Mouse (Mus musculus) erythroblast, embryonic 14.5 days (primary cell): ENCODE measurements around the gene Ckm.

Source experiments
- GATA1 ChIP-seq: IDR thresholded peaks from 2 replicates; pipeline ENCODE4 v1.6.1; 2012; ENCODE audit warnings: low read length, inconsistent platforms, mixed read lengths
- TAL1 ChIP-seq: IDR thresholded peaks from 3 replicates; pipeline ENCODE4 v1.6.1; 2012; ENCODE audit warnings: low read length, inconsistent platforms, mixed read lengths

DNA sequence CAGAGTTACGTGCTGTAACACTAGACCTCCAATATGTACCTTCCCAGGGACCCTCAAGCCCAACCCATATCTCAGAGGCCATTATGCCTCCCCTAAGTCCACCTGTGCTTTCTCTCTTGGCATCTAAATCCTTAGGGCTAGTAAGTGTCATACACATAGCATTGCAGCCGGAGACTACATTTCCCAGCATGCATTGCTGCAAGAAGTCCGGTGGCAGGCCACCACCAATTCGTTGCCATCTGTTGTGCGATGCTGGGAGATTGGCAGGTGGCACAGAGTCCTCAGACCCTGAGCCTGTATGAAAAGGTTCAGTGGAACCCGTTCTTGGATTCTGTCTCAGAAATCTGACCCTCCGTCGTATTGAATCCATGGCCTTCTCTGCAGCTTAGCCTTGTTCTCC, 25.1 kb downstream of the Ckm start:
- TF ChIP-seq GATA1 (no peak), TAL1 (no peak)
